Mouse (Mus musculus) limb, embryonic 14.5 days (tissue): Measurements from ENCODE around the gene 5031439G07Rik. TPM values are rescaled to one million over a fixed set of nuclear protein-coding genes. Genes with fewer than 3 reads are reported as not detected.

Source experiments
- ATAC-seq: fragments of 200-750 bp; cut with Nextera tagmentation; 2 replicates; pipeline ENCODE4 v1.8.0; 2017; ENCODE audit warnings: low read depth, moderate number of reproducible peaks, moderate TSS enrichment; ENCODE audit not compliant: low FRiP score
- DNase-seq: peaks from one replicate; pipeline ENCODE4 v3.0.0-alpha.2; 2015; ENCODE audit warnings: low spot score
- H3K27ac ChIP-seq: fragments of 300-500 bp; sonication (generic); replicated peaks from 2 replicates; pipeline ENCODE4 v1.5.1; 2014; ENCODE audit warnings: low read depth, mild to moderate bottlenecking, low read length, moderate library complexity, mixed read lengths
- H3K27me3 ChIP-seq: fragments of 300-500 bp; sonication (generic); 2 replicates; pipeline ENCODE4 v1.6.1; 2014; ENCODE audit warnings: low read length, mixed read lengths; ENCODE audit not compliant: control insufficient read depth, insufficient read depth
- H3K36me3 ChIP-seq: fragments of 300-500 bp; sonication (generic); 2 replicates; pipeline ENCODE4 v1.6.1; 2014; ENCODE audit warnings: mild to moderate bottlenecking, low read length, moderate library complexity, mixed read lengths; ENCODE audit not compliant: control insufficient read depth, insufficient read depth
- H3K4me1 ChIP-seq: fragments of 300-500 bp; sonication (generic); 2 replicates; pipeline ENCODE4 v1.6.1; 2014; ENCODE audit warnings: antibody characterized with exemption, low read length, mixed read lengths; ENCODE audit not compliant: control insufficient read depth, insufficient read depth
- H3K4me2 ChIP-seq: fragments of 300-500 bp; sonication (generic); replicated peaks from 2 replicates; pipeline ENCODE4 v1.6.1; 2014; ENCODE audit warnings: low read depth, mild to moderate bottlenecking, low read length, moderate library complexity; ENCODE audit not compliant: severe bottlenecking
- H3K4me3 ChIP-seq: fragments of 300-500 bp; sonication (generic); replicated peaks from 2 replicates; pipeline ENCODE4 v1.5.1; 2014; ENCODE audit warnings: low read length
- H3K9ac ChIP-seq: fragments of 300-500 bp; sonication (generic); 2 replicates; pipeline ENCODE4 v1.6.1; 2014; ENCODE audit warnings: mild to moderate bottlenecking, low read depth, low read length, moderate library complexity; ENCODE audit not compliant: severe bottlenecking
- H3K9me3 ChIP-seq: fragments of 300-500 bp; sonication (generic); 2 replicates; pipeline ENCODE4 v1.6.1; 2016; ENCODE audit warnings: low read length; ENCODE audit not compliant: control insufficient read depth
- POLR2A ChIP-seq: fragments of 200-500 bp; IDR thresholded peaks from 2 replicates; pipeline ENCODE4 v1.8.0; 2012; ENCODE audit warnings: inconsistent platforms, mild to moderate bottlenecking, moderate library complexity, borderline replicate concordance; ENCODE audit not compliant: insufficient read depth, insufficient read length; ENCODE audit errors: extremely low read depth
- WGBS: fragments of 180-500 bp; shearing (Covaris S2); extraction: QIAGEN DNeasy Blood & Tissue Kit; methylation state at CpG from one replicate; pipeline ENCODE4 v1.1.7; 2014; 5-methylcytosine and 5-hydroxymethylcytosine counted together
- polyA plus RNA-seq, 2 experiments: library from polyadenylated mRNA; depleted of rRNA in 1 of 2; stranded (reverse) in 1 of 2; unstranded in 1 of 2; fragments of >200 nt; fragmentation: Nextera tagmentation in 1 of 2; extraction: Ambion mirVana in 1 of 2; gene quantifications; 2 replicates each; pipeline versions ENCODE4 v1.2.1 to v1.2.3; 2012 to 2014

The 5031439G07Rik gene
- polyA plus RNA-seq, 2 experiments: 12.3 to 21.8 TPM

- no peak overlapping the region for H3K4me3 ChIP-seq
- no peak overlapping the region for H3K9ac ChIP-seq
- no peak overlapping the region for H3K27ac ChIP-seq
- H3K27me3 ChIP-seq: no peaks in the 10 kb centered on the region
- ATAC-seq (no peak), DNase-seq (no peak)
- 62% methylated on average over 14 of the region's 14 CpGs for WGBS
- no peaks in the 10 kb centered on the region for H3K9me3 ChIP-seq
- no peaks in the 10 kb centered on the region for H3K4me1 ChIP-seq
- no peak for TF ChIP-seq POLR2A
- no peak overlapping the region for H3K4me2 ChIP-seq
- no peaks in the 10 kb centered on the region for H3K36me3 ChIP-seq
These were observed 9.6 kb upstream of the 5031439G07Rik start for GRCm38 (mm10) chr15:84997768-84998454.

DNA sequence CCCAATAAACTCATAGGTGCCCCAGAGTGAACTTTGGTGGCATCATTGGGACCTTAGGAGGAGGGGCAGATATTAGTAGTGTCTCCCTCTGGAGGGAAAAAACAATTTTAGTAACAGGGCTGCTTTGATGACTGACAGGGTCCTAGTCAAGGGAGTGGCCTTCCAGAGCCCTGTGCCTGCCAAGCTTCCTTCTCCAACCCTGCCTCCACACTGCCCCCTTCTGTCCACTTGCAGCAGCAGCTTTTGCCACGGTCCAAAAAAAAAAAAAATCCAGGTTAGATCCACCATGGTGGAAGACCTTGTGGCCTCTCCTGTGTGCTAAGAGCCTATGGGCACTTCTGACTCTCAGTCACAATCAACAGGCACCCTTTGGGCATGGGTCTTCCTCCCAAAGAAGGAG lies 7.6 kb upstream of the 5031439G07Rik start:
- Histone ChIP-seq H3K27ac (no peak overlapping the region), H3K27me3 (no peaks in the 10 kb centered on the region), H3K4me1 (no peaks in the 10 kb centered on the region), H3K4me2 (no peak overlapping the region), H3K9me3 (no peaks in the 10 kb centered on the region), H3K9ac (no peak overlapping the region), H3K36me3 (no peaks in the 10 kb centered on the region), H3K4me3 (no peak overlapping the region)
- DNase-seq: peak; percentile 33
- 0% methylated on average over 1 of the region's 1 CpGs for WGBS
- TF ChIP-seq POLR2A: no peak
- no peak for ATAC-seq

- TF ChIP-seq POLR2A: no peak
- Histone ChIP-seq H3K36me3 (no peaks in the 10 kb centered on the region), H3K27me3 (no peaks in the 10 kb centered on the region), H3K9me3 (no peaks in the 10 kb centered on the region), H3K4me3 (no peak overlapping the region), H3K4me1 (no peaks in the 10 kb centered on the region), H3K27ac (no peak overlapping the region), H3K9ac (no peak overlapping the region), H3K4me2 (no peak overlapping the region)
- WGBS: 31% methylated on average over 6 of the region's 6 CpGs
- ATAC-seq (no peak), DNase-seq (no peak)
These were observed 6.7 kb upstream of the 5031439G07Rik start for GRCm38 (mm10) chr15:84995041-84995440.

GRCm38 (mm10) chr15:84994498-84994897 lies 6.1 kb upstream of the 5031439G07Rik start:
- no peaks in the 10 kb centered on the region for H3K4me1 ChIP-seq
- TF ChIP-seq POLR2A: no peak
- H3K4me3 ChIP-seq: no peak overlapping the region
- no peak overlapping the region for H3K4me2 ChIP-seq
- no peaks in the 10 kb centered on the region for H3K9me3 ChIP-seq
- H3K27ac ChIP-seq: no peak overlapping the region
- ATAC-seq (no peak), DNase-seq (no peak)
- H3K36me3 ChIP-seq: no peaks in the 10 kb centered on the region
- no peak overlapping the region for H3K9ac ChIP-seq
- H3K27me3 ChIP-seq: no peaks in the 10 kb centered on the region
- WGBS: 21% methylated on average over 6 of the region's 6 CpGs

GRCm38 (mm10) chr15:84989771-84990170 lies 1.4 kb upstream of the 5031439G07Rik start:
- WGBS: 61% methylated on average over 7 of the region's 7 CpGs
- TF ChIP-seq POLR2A: no peak

DNA sequence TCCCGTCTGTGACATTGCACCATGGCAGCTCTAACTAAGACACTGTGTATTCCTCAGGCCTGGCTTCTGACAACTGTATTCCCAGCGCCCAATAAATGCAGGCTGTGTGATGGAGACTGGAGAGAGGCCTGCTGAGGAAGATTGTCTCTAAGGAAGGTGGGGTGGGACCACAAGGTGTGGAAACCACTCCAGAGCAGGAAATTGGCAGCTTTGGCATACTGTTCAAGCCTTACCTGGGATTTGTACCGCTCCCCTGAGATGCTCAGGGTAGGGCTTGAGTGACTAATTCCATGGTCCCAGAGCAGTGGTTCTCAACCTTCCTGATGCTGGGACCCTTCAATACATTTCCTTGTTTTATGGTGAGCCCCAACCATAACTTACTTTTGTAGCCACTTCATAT lies 747 bp upstream of the 5031439G07Rik start:
- H3K27ac ChIP-seq: no peak overlapping the region
- DNase-seq: no peak
- no peaks in the 10 kb centered on the region for H3K36me3 ChIP-seq
- H3K4me1 ChIP-seq: peaks cover 14% of the 10 kb centered on the region
- no peak overlapping the region for H3K4me3 ChIP-seq
- H3K9ac ChIP-seq: no peak overlapping the region
- ATAC-seq: no peak
- no peak overlapping the region for H3K4me2 ChIP-seq
- no peaks in the 10 kb centered on the region for H3K27me3 ChIP-seq
- 74% methylated on average over 3 of the region's 3 CpGs for WGBS
- no peak for TF ChIP-seq POLR2A
- H3K9me3 ChIP-seq: no peaks in the 10 kb centered on the region

More at GRCm38 (mm10) chr15:84989771-84990170, 1.4 kb upstream of the 5031439G07Rik start:
- no peaks in the 10 kb centered on the region for H3K27me3 ChIP-seq
- H3K27ac ChIP-seq: no peak overlapping the region
- DNase-seq (no peak), ATAC-seq (no peak)
- peaks cover 14% of the 10 kb centered on the region for H3K4me1 ChIP-seq
- no peaks in the 10 kb centered on the region for H3K9me3 ChIP-seq
- H3K36me3 ChIP-seq: no peaks in the 10 kb centered on the region
- H3K9ac ChIP-seq: no peak overlapping the region
- no peak overlapping the region for H3K4me3 ChIP-seq
- H3K4me2 ChIP-seq: no peak overlapping the region
